Mouse (Mus musculus): Measurements from ENCODE around the gene Tuba3a. TPM values are rescaled to one million over a fixed set of nuclear protein-coding genes. Genes with fewer than 3 reads are reported as not detected.
A peak's percentile ranks its signal among the peaks of the same experiment; 100 is the strongest.
"Not testable (repeated sequence)": the region's sequence is repeated elsewhere in the genome, so short reads cannot be mapped to it uniquely, and the experiment has no call there.

Tuba3a gene
- total and polyA plus RNA-seq, 2 experiments from 2014 or later = not detected

GRCm38 (mm10) chr6:125291329-125291728 lies 5.5 kb upstream of the Tuba3a start:
- TF ChIP-seq CTCF (IDR thresholded peaks at IDR 0.05) = no peak
- WGBS = 86% methylated on average over 4 of the region's 4 CpGs
- no peaks in the 10 kb centered on the region for H3K4me1 ChIP-seq (ENCODE audit: insufficient read depth, low read length)
- H3K9ac ChIP-seq (replicated peaks; ENCODE audit: low read length, poor library complexity, severe bottlenecking) = no peak overlapping the region
- H3K36me3 ChIP-seq (ENCODE audit: insufficient read depth, low read length) = no peaks in the 10 kb centered on the region
- no peak for ATAC-seq (ENCODE audit: low FRiP score)
- H3K4me3 ChIP-seq (ENCODE audit: low read depth, low read length) = no peak overlapping the region
- no peak overlapping the region for H3K4me2 ChIP-seq (ENCODE audit: low read depth, low read length, poor library complexity, severe bottlenecking)
- no peak overlapping the region for H3K27ac ChIP-seq (ENCODE audit: low read depth, low read length)
- H3K9me3 ChIP-seq (ENCODE audit: low read length) = no peaks in the 10 kb centered on the region
- no peak for DNase-seq (ENCODE audit: low spot score)
- H3K27me3 ChIP-seq (ENCODE audit: insufficient read depth, low read length) = no peaks in the 10 kb centered on the region

- no peaks in the 10 kb centered on the region for H3K36me3 ChIP-seq (ENCODE audit: insufficient read depth, low read length)
- 80% methylated on average over 5 of the region's 5 CpGs for WGBS
- no peak for ATAC-seq (ENCODE audit: low FRiP score)
These were observed 2.9 kb upstream of the Tuba3a start for GRCm38 (mm10) chr6:125288730-125289129.

GRCm38 (mm10) chr6:125286944-125287343 lies 1.1 kb upstream of the Tuba3a start:
- WGBS = 70% methylated on average over 4 of the region's 4 CpGs
- DNase-seq (ENCODE audit: low spot score) = no peak

More at GRCm38 (mm10) chr6:125288730-125289129, 2.9 kb upstream of the Tuba3a start:
- Histone ChIP-seq H3K4me3 (ENCODE audit: low read depth, low read length) (no peak overlapping the region), H3K27me3 (ENCODE audit: insufficient read depth, low read length) (no peaks in the 10 kb centered on the region), H3K4me1 (ENCODE audit: insufficient read depth, low read length) (no peaks in the 10 kb centered on the region), H3K9ac (replicated peaks; ENCODE audit: low read length, poor library complexity, severe bottlenecking) (no peak overlapping the region), H3K27ac (ENCODE audit: low read depth, low read length) (no peak overlapping the region), H3K9me3 (ENCODE audit: low read length) (no peaks in the 10 kb centered on the region), H3K4me2 (ENCODE audit: low read depth, low read length, poor library complexity, severe bottlenecking) (no peak overlapping the region)
- no peak for DNase-seq (ENCODE audit: low spot score)
- TF ChIP-seq CTCF (IDR thresholded peaks at IDR 0.05) = no peak

GRCm38 (mm10) chr6:125284751-125285150 lies 1.1 kb downstream of the Tuba3a start:
- H3K27ac ChIP-seq (ENCODE audit: low read depth, low read length) = no peak overlapping the region
- WGBS = 97% methylated on average over 7 of the region's 7 CpGs
- no peak overlapping the region for H3K4me3 ChIP-seq (ENCODE audit: low read depth, low read length)
- no peak for TF ChIP-seq CTCF (IDR thresholded peaks at IDR 0.05)
- H3K9me3 ChIP-seq (ENCODE audit: low read length) = no peaks in the 10 kb centered on the region
- H3K9ac ChIP-seq (replicated peaks; ENCODE audit: low read length, poor library complexity, severe bottlenecking) = no peak overlapping the region
- no peak overlapping the region for H3K4me2 ChIP-seq (ENCODE audit: low read depth, low read length, poor library complexity, severe bottlenecking)
- DNase-seq (ENCODE audit: low spot score) (no peak), ATAC-seq (ENCODE audit: low FRiP score) (no peak)
- H3K27me3 ChIP-seq (ENCODE audit: insufficient read depth, low read length) = no peaks in the 10 kb centered on the region
- H3K36me3 ChIP-seq (ENCODE audit: insufficient read depth, low read length) = no peaks in the 10 kb centered on the region
- H3K4me1 ChIP-seq (ENCODE audit: insufficient read depth, low read length) = no peaks in the 10 kb centered on the region

More at GRCm38 (mm10) chr6:125286944-125287343, 1.1 kb upstream of the Tuba3a start:
- H3K4me2 ChIP-seq (ENCODE audit: low read depth, low read length, poor library complexity, severe bottlenecking) = no peak overlapping the region
- H3K27me3 ChIP-seq (ENCODE audit: insufficient read depth, low read length) = no peaks in the 10 kb centered on the region
- H3K9me3 ChIP-seq (ENCODE audit: low read length) = no peaks in the 10 kb centered on the region
- TF ChIP-seq CTCF (IDR thresholded peaks at IDR 0.05) = no peak
- no peaks in the 10 kb centered on the region for H3K4me1 ChIP-seq (ENCODE audit: insufficient read depth, low read length)
- no peak overlapping the region for H3K4me3 ChIP-seq (ENCODE audit: low read depth, low read length)
- no peak for ATAC-seq (ENCODE audit: low FRiP score)
- no peaks in the 10 kb centered on the region for H3K36me3 ChIP-seq (ENCODE audit: insufficient read depth, low read length)
- H3K9ac ChIP-seq (replicated peaks; ENCODE audit: low read length, poor library complexity, severe bottlenecking) = no peak overlapping the region
- H3K27ac ChIP-seq (ENCODE audit: low read depth, low read length) = no peak overlapping the region

- Histone ChIP-seq H3K9me3 (ENCODE audit: low read length) (no peaks in the 10 kb centered on the region), H3K9ac (replicated peaks; ENCODE audit: low read length, poor library complexity, severe bottlenecking) (no peak overlapping the region), H3K4me2 (ENCODE audit: low read depth, low read length, poor library complexity, severe bottlenecking) (no peak overlapping the region), H3K36me3 (ENCODE audit: insufficient read depth, low read length) (no peaks in the 10 kb centered on the region), H3K27ac (ENCODE audit: low read depth, low read length) (no peak overlapping the region), H3K4me1 (ENCODE audit: insufficient read depth, low read length) (no peaks in the 10 kb centered on the region), H3K4me3 (ENCODE audit: low read depth, low read length) (no peak overlapping the region), H3K27me3 (ENCODE audit: insufficient read depth, low read length) (no peaks in the 10 kb centered on the region)
- 72% methylated on average over 8 of the region's 8 CpGs for WGBS
- no peak for ATAC-seq (ENCODE audit: low FRiP score)
- DNase-seq (ENCODE audit: low spot score) = peak; percentile 5
- no peak for TF ChIP-seq CTCF (IDR thresholded peaks at IDR 0.05)
These were observed 1.6 kb downstream of the Tuba3a start for GRCm38 (mm10) chr6:125284250-125284649.

- H3K4me3 ChIP-seq (ENCODE audit: low read depth, low read length); H3K9me3 ChIP-seq (ENCODE audit: low read length); H3K4me1 ChIP-seq (ENCODE audit: insufficient read depth, low read length); H3K27ac ChIP-seq (ENCODE audit: low read depth, low read length); H3K9ac ChIP-seq (replicated peaks; ENCODE audit: low read length, poor library complexity, severe bottlenecking); ATAC-seq (ENCODE audit: low FRiP score); H3K4me2 ChIP-seq (ENCODE audit: low read depth, low read length, poor library complexity, severe bottlenecking); DNase-seq (ENCODE audit: low spot score); H3K27me3 ChIP-seq (ENCODE audit: insufficient read depth, low read length); H3K36me3 ChIP-seq (ENCODE audit: insufficient read depth, low read length): not testable (repeated sequence)
- WGBS = 91% methylated on average over 13 of the region's 13 CpGs
These were observed 3.1 kb downstream of the Tuba3a start for GRCm38 (mm10) chr6:125282721-125283120.
